Mouse (Mus musculus) lung, postnatal 36 days (tissue): ENCODE results near the gene Ppip5k2.
"Not testable (repeated sequence)": the region's sequence is repeated elsewhere in the genome, so short reads cannot be mapped to it uniquely, and the experiment has no call there.

ENCODE experiments used
- DNase-seq: peaks from one replicate; pipeline ENCODE4 v3.0.0; 2022; ENCODE audit warnings: mixed read lengths

Ppip5k2 gene

DNA sequence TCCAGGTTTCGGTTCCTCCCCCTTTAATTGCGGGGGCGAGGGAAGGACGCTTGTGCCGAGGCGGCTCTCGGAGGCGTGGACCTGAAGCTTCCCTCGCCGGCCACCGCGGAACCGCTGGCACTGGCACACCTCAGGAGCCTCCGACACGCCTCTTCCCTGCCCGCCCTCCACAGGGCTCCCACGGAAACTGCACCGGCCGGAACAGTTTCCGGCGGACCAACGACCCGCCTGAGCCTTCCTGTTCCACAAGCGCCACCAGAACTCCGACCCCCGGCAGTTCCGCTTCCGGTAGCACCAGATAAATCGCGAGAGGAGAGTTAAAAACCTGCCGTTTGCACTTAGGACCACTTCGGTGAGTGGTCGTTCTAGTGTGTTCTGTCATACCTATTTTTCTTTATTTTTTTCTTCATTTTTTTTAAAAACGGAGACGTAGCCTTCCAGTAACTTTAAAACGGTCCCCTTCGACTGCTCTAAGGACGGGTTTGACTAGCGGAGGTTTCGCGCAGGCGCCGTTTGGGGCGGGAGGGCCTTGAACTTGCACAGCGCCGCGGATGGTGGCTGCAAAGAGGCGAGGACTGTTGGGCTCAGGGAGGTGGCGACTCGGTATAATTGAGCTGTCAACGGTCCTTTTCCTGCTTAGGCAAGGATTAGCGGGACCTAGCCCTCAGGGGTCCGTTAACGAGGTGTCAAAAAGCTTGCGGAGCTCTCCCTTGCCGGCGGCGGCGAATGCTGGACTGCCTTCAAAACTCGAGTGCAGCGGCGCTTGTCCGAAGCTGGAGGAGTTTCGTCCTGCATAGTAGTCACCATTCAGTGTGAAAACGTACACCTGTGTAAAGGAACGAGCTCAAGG, at the start of gene Ppip5k2, which contains the start of gene Gin1:
Gene Ppip5k2 (minus strand): TSS at position 508 of the 850 bp plus-strand sequence.
Gene Gin1 (plus strand): TSS at position 269 of the 850 bp plus-strand sequence.
- peak; percentile 96 for DNase-seq

DNA sequence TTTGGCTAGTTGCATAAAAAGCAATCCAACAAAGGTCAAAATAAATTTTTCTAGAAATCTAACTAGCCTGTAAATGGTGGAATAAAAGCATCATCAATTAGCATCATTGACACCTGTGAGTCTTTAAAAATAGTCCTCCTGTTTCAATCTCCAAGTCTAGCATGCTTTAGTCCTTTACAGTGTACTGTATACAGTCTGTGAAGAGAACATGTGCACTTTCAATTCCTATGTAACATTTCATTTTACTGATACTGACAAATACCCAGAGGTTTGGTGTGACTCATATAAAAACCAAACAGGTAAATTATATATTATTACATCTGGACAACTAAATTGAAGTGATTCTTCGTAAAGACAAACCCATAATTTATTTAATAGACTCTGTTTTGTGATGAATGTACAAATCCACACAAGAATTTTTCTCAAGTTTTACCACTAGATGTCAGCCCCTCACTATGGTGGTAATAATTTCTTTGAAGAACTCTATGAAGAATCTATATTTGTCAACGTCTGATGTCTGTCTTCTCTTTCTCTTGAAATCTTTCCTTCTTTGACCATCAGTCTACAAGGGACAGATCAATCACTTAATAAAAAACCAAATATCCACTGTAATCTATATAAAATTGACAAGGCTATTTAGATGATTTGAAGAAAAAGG, 39.2 kb upstream of the Ppip5k2 start:
- DNase-seq, result peak; percentile 51

DNA sequence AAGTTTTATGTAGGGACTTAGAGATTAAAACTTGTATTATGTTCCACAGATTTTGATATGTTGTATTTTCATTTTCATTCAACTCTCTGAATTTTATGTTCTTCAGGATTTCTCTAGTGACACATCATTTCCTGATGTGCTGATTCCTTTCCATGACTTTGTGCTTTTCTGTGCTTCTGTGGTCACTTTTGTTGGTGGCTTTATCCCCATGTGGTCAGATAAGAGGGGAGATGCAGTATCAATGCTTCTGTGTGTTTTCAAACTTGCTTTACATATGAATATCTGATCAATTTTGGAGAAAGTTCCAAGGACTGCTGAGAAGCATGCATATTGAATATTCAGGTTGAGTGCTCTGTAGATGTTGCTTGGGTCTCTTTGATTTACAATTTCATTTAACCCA, 34.3 kb upstream of the Ppip5k2 start:
- no peak for DNase-seq

DNA sequence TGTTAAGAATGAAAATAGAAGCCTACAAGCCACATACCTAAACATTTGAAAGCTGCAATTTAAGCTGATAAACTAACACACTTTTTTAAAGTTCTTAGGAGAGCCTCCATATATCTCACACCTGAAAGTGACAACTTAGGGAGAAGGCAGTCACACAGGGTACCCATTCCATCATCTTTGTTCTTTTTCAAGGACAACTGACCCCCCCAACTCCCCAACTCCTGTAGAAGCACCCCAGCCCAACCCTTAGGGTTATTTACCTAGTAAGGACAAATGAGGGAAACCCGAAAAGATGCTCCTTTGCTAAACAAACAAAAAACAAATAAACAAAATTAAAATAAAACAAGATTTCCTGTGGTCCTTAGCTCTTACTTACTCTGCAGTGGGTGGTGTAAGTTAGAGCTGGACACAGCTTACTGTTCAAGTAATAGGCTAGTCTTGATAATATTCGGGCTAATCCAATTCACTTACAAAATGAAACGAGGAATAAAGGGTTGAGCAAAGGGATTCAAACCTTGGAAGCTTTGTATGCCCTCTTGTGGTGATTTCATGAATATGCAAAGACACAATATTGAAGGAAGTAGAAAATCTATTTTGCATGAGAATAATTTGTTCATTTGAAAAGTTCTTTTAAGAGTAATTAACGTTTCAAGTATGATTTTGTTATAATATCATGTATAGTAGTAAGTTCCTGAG, 32.1 kb upstream of the Ppip5k2 start:
- DNase-seq, result no peak

DNA sequence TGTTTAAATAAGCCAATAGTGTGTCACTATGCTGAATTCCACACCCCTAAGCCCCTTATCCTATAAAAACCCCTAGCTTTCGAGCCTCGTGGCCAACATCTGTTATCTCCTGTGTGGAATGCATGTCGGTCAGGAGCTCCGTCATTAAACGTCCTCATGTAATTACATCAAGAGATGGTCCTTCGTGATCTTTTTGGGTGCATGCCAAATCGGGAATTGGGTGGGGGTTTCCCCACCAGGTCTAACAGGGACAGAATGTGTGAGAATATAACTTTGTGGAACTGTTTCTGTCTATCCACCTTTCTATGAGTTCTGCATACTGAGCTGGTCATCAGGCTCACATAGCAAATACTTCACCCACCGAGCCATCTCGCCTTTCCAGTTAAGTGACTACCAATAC, 25.7 kb upstream of the Ppip5k2 start:
- no peak for DNase-seq

DNA sequence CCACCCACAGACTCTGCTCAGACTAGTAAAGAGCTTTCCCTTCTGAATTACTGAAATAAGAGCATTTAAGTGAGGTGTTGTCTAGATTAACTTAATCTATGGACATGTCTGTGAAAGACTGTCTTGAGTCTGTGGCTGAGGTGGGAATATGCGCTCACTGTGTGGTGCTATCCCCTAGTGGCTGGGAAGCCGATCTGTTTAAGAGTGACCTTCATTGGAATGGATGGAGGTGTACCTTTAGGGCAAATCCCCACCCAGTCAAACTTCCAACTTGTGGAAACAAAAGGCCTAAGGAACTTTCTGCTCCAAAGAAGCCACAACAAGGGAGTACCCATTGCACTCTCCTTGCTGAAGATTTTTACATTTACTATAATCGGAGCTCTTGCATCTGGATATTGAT, 23.9 kb upstream of the Ppip5k2 start:
- DNase-seq, result no peak

DNA sequence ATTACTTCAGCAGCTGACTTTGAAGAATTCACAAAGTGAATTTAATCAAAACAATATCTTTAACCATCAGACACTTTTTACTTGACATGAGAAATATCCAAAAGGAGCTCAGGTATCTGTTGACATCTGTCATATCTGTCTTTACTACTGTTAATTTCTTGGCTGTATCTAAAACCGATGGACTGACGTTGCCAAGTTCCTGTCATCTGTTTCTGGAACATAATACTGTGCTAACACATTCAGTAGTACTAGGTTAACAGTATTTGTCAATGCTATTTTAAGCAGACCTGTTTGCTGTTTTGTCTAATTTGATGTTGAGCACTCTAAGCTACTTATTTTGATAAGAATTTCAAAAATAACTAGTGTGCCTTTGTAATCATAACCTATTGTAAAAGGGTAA, 18.3 kb upstream of the Ppip5k2 start:
- DNase-seq, result no peak

DNA sequence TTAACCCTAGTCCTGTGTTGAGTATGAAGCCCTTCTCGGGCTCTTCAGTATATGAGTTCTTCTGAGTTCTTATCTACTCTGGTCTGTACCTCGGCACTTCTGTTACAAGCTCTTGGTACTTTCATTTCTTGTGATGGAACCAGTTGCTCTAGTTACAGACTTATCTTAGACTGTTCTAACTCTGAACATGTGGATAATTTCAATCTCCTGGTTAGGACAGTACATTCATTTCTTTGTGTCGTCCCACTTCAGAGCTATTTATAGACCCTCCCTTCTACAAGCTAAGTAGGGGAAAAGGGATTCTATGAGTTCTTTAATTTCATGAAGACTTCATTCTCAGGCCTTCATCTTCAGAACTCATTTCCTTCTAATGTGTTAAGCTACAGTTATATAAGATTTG, 17.5 kb upstream of the Ppip5k2 start:
- no peak for DNase-seq

DNA sequence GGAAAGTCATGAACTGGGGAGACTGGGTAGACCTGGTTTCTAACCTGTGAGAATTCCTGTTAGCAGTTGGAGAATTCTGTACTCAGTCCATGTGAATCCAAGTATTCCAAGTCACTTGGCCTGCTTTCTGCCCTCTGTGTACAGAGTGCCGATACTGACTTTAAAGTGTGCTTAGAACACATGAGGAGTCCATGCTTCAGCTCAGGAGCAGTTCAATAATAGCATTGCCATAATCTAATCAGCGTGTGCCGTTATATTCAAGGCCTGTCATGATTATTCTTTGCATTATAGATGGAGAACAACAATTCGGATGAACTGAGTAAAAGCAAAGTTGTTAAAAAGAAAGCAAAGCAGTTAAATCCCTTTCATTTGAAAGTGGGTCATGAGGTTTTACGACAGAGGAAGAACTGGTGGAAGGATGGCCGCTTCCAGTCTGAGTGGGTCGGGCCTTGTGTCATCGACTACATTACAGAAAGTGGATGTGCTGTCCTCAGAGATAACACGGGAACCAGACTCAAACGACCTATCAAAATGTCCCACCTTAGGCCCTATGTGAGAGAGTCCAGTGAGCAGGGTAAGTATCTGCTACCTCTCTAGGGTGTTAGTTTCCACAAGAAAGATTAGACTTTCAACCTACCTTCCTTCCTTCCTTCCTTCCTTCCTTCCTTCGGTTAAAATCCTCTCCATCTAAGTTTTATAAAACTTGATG, 15.6 kb upstream of the Ppip5k2 start:
- no peak for DNase-seq

DNA sequence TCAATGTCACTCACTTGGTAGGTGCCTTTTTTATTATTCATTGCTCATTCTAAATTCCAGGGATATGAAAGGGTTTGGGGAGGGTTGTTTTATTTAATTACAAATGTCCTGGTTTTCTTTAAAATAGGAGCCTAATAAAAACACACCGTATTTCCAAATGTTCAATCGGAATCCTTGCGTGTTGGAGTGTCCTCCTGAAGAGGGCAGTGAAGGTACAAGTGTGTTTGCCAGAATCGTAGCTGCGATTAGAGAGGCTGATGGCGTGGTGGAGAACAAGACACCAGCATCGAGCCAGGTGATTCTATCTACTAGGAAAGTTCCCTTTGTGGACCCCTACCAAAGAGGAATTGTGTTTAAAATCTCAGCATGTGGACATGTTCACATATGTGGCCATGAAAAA, 14.7 kb upstream of the Ppip5k2 start:
- DNase-seq, result no peak

DNA sequence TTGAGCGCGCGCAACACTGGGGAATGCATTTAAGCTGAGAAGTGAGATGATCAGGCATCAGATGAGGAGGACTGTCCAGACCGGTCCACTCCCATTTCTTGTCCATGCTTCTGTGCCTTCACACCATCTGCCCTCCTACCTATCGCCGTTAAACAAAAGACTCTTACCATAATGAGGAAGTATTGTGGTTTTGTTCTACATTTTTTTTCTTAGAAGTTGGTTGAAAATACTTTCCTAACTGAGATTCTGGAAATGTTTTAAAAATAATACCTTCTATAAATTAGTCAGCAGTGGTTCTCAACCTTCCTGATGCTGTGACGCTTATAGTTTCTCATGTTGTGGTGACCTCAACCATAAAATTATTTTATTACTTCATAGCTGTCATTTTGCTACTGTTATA, 11.5 kb upstream of the Ppip5k2 start:
- no peak for DNase-seq

DNA sequence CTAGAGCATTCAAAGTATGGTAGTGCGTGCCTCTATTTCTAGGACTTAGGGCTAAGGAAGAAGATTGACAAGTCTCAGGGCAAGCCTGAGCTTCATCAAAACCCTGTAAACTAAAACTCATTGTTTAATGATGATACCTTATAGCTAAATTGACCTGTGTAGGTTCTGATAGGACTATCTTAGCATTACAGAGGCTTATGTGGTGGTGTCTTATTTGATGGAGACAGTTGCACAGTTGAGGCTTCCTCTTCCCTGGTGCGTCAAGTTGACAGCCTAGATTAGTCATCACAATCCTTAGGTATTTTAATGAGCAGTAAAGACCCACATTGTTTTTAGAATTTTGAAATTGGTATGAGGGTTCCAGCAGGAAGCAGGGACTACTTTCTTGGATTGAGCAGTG, 3.8 kb upstream of the Ppip5k2 start:
- DNase-seq, result no peak

DNA sequence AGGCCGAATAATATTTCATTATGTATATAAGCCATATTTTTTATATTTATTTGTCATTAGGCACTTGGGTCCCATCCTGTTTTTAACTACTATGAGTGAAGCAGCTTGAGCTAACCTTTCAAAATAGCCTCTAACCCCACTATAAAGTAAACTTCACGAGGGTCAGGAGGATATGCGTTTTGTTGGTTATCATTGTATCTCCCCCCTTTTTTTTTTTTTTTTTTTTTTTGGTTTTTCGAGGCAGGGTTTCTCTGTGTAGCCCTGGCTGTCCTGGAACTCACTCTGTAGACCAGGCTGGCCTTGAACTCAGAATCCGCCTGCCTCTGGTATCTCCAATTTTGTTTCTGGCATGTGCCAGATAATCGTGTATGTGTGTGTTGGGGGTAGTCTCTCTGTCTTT, 3.2 kb upstream of the Ppip5k2 start:
- no peak for DNase-seq

DNA sequence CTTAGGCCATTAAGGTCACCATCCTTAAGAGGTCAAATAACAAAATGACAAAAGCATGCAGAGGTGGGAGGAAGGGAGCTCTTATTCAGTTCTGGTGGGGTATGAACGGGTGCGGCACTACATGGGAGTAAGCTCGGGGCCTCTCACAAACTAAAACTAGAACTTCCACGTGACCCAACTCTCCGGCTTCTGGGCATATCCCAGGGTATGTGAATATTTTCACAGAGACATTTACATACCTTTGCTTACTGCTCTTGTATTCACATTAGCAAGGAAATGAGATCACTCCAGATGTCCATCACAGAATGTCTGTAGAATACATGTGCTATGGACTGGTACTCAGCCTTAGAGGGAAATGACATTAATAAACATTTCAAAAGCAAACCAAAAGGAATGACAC, 1.5 kb upstream of the Ppip5k2 start:
- DNase-seq, result no peak

DNA sequence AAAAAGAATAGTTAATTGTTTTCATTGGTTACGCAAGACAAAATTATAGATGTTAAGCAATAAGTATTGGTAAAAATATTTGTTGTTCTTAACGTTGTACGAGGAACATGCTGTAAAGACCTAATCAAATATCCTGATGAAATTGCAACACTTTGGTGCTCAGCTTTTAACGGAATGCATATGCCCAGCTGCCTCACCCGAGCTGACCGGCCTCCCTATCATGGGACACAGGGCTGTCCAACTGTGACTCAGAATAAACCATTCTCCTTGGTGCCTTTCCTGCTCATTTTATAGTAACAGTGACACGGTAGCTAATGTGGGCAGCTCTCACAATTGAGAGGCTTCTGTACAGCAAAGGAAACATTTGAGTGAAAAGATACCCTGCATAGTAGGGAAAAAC, 907 bp upstream of the Ppip5k2 start:
- DNase-seq, result peak; percentile 23

DNA sequence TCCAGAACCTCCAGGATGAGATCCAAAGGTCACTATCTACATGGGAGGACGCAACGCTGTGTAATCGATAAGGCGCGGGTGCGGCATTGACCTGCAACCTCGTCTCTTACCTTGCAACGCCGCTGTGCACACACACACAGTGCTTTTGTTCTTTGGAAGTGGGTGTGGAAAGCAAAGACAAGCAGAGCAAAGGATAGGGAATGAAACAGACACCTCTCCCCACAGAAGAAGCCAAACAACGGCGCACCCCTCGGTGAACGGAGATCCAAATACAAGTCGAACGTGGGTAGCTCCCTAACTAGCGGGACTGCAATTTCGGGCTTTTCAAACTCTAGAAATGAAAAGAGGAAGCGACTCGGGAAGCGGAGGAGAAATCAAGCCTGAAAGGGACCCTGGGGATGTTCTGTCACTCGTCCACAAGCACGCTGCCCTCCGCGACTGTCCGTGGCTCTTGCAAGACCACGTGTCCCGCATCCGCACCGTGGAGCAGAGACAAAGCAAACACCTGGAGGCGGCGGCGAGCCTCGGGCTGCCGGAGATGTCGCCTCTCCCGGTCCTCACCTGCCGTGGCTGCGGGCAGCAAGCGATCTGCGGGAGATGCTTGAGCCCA, 812 bp downstream of the Ppip5k2 start:
- DNase-seq, result no peak

DNA sequence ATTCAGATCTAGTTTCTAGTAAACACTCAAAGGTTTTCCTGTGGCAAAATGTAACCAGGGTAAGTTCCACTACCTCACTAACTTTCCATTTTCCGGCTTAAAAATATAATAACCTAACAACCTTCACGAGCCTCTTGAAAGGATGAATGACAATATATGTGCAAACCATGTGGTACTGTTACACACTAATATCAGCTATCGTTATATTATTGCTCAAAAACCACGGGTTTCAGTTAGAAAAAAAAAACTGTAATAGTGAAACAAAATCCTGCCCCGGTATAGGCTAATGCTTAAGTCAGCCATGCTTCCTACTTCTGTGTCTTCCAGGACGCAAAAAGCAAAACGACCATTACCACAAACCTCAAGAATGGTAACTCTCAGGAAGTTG, 1.3 kb downstream of the Ppip5k2 start:
- no peak for DNase-seq

DNA sequence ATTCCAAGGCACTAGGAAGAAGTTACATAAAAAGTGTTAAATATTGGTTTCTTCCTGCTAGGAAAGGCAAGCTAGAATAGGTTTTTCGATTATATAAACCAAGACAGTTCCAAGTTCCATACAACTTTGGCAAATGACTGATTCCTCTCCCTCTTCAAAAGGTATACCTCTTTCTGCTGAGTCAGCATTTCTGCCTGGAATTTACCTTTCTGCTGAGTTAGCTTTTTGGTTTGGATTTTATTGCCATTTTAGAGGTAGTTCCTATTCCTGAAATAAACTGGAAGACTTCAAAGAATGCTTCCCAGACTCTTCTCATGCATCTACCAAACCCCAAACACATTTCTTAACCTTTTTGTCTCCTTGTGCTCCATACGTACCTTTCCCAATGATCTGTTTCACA, 2.1 kb downstream of the Ppip5k2 start:
- no peak for DNase-seq

DNA sequence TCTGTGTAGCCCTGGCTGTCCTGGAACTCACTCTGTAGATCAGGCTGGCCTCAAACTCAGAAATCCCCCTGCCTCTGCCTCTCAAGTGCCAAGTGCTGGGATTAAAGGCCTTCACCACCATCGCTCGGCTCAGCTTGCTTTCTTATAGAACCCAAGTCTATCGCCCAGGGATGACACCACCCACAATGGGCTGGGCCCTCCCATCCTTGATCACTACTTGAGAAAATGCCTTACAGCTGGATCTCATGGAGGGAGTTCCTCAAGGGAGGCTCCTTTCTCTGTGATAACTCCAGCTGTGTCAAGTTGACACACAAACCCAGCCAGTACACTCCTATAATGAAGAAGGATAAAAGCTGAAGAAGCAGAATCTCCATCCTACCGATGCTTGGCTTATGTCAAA, 4.5 kb downstream of the Ppip5k2 start:
- not testable (repeated sequence) for DNase-seq

DNA sequence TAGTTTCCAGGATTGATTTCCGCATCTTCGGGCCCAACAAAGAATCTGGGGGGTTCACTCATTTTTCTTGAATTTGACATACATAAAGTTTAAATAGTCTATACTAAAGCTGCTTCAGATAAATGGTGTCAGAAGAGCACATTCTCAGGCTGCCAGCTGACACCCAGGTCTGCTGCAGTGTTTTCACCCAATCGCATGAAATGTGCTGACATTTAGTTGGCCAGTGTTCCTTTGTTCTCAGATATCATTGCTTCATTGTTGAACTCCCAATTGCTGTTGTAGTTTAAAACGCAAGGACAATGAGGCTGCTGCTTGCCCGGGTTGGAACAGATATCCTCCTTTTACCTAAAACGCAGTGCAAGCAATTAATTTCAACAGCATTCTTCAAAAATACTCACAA, 8.7 kb downstream of the Ppip5k2 start:
- DNase-seq, result no peak

DNA sequence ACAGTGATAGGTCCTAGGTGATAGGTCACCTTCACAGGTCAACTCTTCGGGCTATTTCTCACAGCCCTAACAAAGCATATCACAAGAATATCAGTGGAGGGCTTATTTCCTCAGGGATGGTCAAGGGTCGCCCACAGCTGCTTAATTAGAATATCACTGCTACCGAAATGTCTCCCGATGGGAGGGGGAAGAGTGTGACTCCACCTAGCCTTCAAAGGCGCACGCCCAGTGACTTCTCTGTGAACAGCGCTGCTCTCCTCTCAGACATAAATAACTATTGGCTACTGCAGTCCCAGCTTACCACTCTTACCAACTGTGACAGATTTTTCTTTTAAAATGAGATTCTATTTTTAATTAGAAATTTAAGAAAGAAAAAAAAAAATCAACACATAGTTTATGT, 9.6 kb downstream of the Ppip5k2 start:
- DNase-seq, result no peak

DNA sequence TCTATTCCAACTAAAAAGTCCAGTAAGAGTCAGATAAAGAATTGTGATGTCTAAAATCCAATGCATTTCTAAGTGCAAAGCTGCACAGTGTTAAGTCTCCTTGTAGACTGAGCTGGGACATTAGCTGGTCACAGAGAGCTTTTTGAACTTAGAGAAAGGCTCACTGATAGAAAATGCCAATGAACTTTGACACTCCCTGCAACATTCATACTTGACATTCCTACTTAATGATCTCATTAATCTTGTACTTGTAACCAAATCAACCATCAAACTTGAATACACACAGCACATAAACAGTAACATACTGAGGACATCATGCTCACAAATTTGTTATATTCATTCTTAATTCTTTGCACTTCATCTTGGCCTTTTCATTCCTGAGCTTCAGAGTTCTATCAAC, 10.4 kb downstream of the Ppip5k2 start:
- no peak for DNase-seq

DNA sequence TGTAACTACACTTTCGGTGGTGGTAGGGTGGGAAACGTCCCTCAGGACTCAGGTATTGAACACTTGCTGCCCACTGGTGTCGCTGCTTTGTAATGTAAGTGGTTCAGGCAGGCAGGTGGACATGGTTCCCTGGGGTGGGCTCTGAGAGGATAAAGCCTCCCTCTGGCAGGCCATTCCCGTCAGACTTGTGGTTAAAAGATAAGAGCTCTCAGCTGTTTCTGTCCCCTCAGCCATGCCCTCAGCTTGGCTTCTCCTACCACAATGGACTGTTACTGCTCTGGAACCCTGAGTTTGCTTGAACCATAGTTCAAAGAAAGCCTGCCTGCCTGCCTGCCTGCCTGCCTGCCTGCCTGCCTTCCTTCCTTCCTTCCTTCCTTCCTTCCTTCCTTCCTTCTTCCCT, 15.8 kb downstream of the Ppip5k2 start:
- no peak for DNase-seq
